Mouse (Mus musculus): ENCODE results near the gene Atg4a. TPM values are rescaled to one million over a fixed set of nuclear protein-coding genes. Genes with fewer than 3 reads are reported as not detected.
A peak's percentile ranks its signal among the peaks of the same experiment; 100 is the strongest.

The Atg4a gene
- polyA plus RNA-seq, 1 experiment from 2014 or later, result 14.4 TPM

DNA sequence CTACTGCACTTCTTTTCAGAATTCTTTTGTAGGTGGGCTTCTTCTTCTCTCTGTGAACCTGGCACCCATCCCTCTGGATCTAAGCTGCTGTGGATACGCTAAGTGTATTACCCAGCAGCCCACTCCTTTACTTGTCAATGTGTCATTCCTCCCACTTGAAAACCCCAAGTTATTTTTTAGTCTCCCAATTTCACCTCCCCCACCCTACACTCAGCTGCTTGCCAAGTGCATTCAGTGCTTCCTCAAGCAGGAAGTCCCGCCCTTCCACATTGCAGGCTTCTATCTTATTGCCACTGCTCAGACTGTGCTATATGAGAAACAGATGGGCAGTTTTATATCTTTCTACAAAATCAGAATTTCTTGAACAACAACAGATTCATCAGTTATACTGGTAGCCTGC, 22.8 kb downstream of the Atg4a start:
- H3K9me3 ChIP-seq (ENCODE audit: control insufficient read depth, low read length), result no peaks in the 10 kb centered on the region
- H3K4me1 ChIP-seq (ENCODE audit: control insufficient read depth, insufficient read depth, low read length), result no peaks in the 10 kb centered on the region
- H3K9ac ChIP-seq (ENCODE audit: low read length), result no peak overlapping the region
- ATAC-seq (ENCODE audit: low FRiP score) (no peak), DNase-seq (ENCODE audit: low spot score, missing footprints) (no peak)
- H3K27me3 ChIP-seq (ENCODE audit: control insufficient read depth, insufficient read depth, low read length), result peaks cover 51% of the 10 kb centered on the region
- H3K4me3 ChIP-seq (ENCODE audit: low read depth, low read length), result no peak overlapping the region
- no peaks in the 10 kb centered on the region for H3K36me3 ChIP-seq (ENCODE audit: control insufficient read depth, insufficient read depth, low read length)
- H3K27ac ChIP-seq (ENCODE audit: low read depth, low read length), result no peak overlapping the region
- no peak overlapping the region for H3K4me2 ChIP-seq
- WGBS, result 78% methylated on average over 2 of the region's 2 CpGs

DNA sequence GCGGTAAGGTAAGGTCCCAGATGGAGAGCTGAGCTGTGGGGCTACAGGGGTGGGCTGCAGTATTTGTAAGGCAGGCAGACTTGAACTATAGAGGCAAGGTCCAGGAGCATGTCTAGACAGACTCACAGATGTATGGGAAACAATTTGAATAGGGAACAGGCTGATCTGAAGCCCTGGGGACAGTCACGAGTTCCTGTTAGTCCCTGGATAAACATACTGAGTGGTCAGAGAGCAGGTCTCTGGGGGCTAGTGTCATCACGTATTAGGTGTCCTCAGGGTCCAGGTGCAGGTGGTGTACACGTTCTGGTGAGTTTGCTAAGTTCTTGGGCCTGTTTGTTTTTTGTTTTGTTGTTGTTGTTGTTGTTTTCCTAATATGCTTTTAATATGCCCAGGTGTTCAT, 23.5 kb downstream of the Atg4a start:
- no peak overlapping the region for H3K4me3 ChIP-seq (ENCODE audit: low read depth, low read length)
- no peaks in the 10 kb centered on the region for H3K36me3 ChIP-seq (ENCODE audit: control insufficient read depth, insufficient read depth, low read length)
- 76% methylated on average over 4 of the region's 4 CpGs for WGBS
- no peak overlapping the region for H3K27ac ChIP-seq (ENCODE audit: low read depth, low read length)
- no peaks in the 10 kb centered on the region for H3K9me3 ChIP-seq (ENCODE audit: control insufficient read depth, low read length)
- H3K27me3 ChIP-seq (ENCODE audit: control insufficient read depth, insufficient read depth, low read length), result peaks cover 56% of the 10 kb centered on the region
- DNase-seq (ENCODE audit: low spot score, missing footprints) (no peak), ATAC-seq (ENCODE audit: low FRiP score) (no peak)
- no peak overlapping the region for H3K4me2 ChIP-seq
- no peak overlapping the region for H3K9ac ChIP-seq (ENCODE audit: low read length)
- no peaks in the 10 kb centered on the region for H3K4me1 ChIP-seq (ENCODE audit: control insufficient read depth, insufficient read depth, low read length)

DNA sequence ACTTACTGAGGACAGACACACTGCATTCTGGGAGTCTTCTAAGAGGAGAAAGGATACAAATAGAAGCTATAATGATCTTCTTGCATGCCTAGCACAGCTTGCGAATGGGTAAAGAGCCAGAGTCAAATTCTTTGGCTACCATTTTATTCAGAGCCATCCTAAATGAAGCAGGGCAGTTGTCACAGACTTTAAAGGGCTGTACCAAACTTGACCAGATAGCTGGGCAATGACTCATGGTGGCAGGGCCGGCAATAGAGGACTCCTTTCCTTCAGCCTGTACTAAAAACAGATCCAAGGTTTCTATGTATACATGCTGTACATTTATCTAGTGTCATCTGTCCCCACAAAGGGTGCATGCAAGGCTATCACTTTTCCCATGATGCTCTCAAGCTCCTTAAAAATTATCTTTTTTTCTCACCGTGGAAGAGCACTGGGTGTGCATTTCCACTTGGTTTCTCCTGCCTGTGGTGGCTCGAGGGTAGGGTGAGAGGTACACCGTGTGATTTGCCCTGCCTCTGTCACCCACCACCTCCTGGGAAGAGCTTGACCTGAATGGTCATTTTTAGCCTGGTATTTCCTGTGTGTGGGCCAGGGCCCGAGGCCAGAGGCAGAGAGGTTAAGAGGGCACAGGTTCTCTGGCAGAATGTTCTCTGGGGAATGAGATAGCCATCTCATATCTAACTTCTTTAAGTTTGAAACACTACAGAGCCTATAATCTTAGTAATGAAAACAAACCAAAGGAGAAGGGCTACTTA, 26.7 kb downstream of the Atg4a start:
- ATAC-seq (ENCODE audit: low FRiP score), result no peak
- Histone ChIP-seq H3K27me3 (ENCODE audit: control insufficient read depth, insufficient read depth, low read length) (peaks cover 52% of the 10 kb centered on the region), H3K4me1 (ENCODE audit: control insufficient read depth, insufficient read depth, low read length) (no peaks in the 10 kb centered on the region), H3K4me3 (ENCODE audit: low read depth, low read length) (no peak overlapping the region), H3K27ac (ENCODE audit: low read depth, low read length) (no peak overlapping the region), H3K9me3 (ENCODE audit: control insufficient read depth, low read length) (no peaks in the 10 kb centered on the region), H3K4me2 (no peak overlapping the region), H3K36me3 (ENCODE audit: control insufficient read depth, insufficient read depth, low read length) (no peaks in the 10 kb centered on the region), H3K9ac (ENCODE audit: low read length) (no peak overlapping the region)
- WGBS, result 65% methylated on average over 6 of the region's 6 CpGs
- DNase-seq (ENCODE audit: low spot score, missing footprints), result no peak

DNA sequence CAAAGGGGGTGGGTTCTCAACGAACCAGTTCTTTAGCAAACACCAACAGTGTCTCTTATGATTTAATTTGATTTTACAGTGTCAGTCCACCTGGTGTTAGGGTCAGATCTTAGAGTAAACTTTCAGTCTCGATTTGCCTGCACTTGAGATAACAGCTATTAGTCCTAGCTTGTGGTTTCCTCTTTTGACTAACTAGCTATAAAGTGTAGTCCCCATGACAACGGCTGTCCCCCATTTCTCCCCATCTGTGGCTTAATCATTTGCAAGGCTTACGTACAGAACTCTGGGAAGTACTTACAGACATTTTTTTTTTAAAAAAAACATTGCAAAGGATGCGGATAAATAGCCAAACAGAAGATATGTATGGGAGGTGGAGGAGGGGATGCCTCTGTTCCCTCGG, 28.1 kb downstream of the Atg4a start:
- Histone ChIP-seq H3K4me1 (ENCODE audit: control insufficient read depth, insufficient read depth, low read length) (no peaks in the 10 kb centered on the region), H3K27ac (ENCODE audit: low read depth, low read length) (no peak overlapping the region), H3K9ac (ENCODE audit: low read length) (no peak overlapping the region), H3K4me3 (ENCODE audit: low read depth, low read length) (no peak overlapping the region), H3K4me2 (no peak overlapping the region), H3K36me3 (ENCODE audit: control insufficient read depth, insufficient read depth, low read length) (no peaks in the 10 kb centered on the region), H3K27me3 (ENCODE audit: control insufficient read depth, insufficient read depth, low read length) (peaks cover 45% of the 10 kb centered on the region), H3K9me3 (ENCODE audit: control insufficient read depth, low read length) (no peaks in the 10 kb centered on the region)
- ATAC-seq (ENCODE audit: low FRiP score), result no peak
- no peak for DNase-seq (ENCODE audit: low spot score, missing footprints)
- 80% methylated on average over 6 of the region's 6 CpGs for WGBS

DNA sequence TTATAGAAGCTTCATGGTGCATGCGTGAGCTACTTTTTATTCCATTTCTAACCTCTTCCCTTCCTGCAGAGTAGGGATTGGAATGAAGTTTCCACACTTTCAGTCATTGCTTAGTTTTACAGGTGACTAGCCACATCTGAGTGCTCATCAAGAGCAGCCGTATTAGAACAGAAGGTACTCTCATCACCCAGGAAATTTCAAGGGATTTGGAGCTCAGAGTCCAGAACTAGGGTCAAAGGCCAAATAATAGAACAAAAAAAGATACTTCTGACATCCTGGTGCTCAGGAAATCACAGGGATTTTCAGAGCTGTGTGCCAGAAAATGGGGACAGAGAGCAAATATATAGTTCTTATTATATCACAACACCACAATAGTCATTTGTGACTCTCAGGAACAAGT, 28.5 kb downstream of the Atg4a start:
- Histone ChIP-seq H3K9me3 (ENCODE audit: control insufficient read depth, low read length) (no peaks in the 10 kb centered on the region), H3K4me1 (ENCODE audit: control insufficient read depth, insufficient read depth, low read length) (no peaks in the 10 kb centered on the region), H3K4me2 (no peak overlapping the region), H3K27me3 (ENCODE audit: control insufficient read depth, insufficient read depth, low read length) (peaks cover 44% of the 10 kb centered on the region), H3K4me3 (ENCODE audit: low read depth, low read length) (no peak overlapping the region), H3K9ac (ENCODE audit: low read length) (no peak overlapping the region), H3K27ac (ENCODE audit: low read depth, low read length) (no peak overlapping the region), H3K36me3 (ENCODE audit: control insufficient read depth, insufficient read depth, low read length) (no peaks in the 10 kb centered on the region)
- no peak for DNase-seq (ENCODE audit: low spot score, missing footprints)
- ATAC-seq (ENCODE audit: low FRiP score), result no peak
- 86% methylated on average over 2 of the region's 2 CpGs for WGBS

DNA sequence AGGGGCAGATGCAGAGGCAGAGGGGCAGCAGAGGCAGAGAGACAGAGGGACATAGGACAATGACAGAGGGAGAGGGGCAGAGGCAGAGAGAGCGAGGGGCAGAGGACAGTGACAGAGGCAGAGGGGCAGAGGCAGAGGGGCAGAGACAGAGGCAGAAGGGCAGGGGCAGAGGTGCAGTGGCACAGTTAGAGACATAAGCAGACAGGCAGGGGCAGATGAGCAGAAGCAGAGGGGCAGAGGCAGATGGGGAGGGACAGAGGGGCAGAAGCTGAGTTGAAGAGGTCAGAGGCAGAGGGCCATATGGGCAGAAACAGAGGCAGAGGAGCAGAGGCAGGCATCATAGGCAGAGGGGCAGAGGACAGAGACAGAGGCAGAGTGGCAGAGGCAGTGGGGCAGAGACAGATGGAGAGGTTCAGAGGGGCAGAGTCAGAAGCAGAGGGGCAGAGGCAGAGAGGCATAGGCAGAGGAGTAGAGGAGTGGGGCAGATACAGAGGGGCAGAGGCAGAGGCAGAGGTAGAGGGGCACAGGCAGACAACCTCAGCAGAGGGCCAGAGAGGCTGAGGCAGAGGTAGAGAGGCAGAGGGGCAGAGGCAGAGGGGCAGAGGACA, 40.3 kb downstream of the Atg4a start:
- Histone ChIP-seq H3K9me3 (ENCODE audit: control insufficient read depth, low read length) (no peaks in the 10 kb centered on the region), H3K36me3 (ENCODE audit: control insufficient read depth, insufficient read depth, low read length) (no peaks in the 10 kb centered on the region), H3K4me2 (no peak overlapping the region), H3K27ac (ENCODE audit: low read depth, low read length) (no peak overlapping the region), H3K4me3 (ENCODE audit: low read depth, low read length) (no peak overlapping the region), H3K27me3 (ENCODE audit: control insufficient read depth, insufficient read depth, low read length) (peaks cover 33% of the 10 kb centered on the region), H3K4me1 (ENCODE audit: control insufficient read depth, insufficient read depth, low read length) (no peaks in the 10 kb centered on the region), H3K9ac (ENCODE audit: low read length) (no peak overlapping the region)
- ATAC-seq (ENCODE audit: low FRiP score) (peak; percentile 77), DNase-seq (ENCODE audit: low spot score, missing footprints) (no peak)
- 79% methylated on average over 1 of the region's 1 CpGs for WGBS

DNA sequence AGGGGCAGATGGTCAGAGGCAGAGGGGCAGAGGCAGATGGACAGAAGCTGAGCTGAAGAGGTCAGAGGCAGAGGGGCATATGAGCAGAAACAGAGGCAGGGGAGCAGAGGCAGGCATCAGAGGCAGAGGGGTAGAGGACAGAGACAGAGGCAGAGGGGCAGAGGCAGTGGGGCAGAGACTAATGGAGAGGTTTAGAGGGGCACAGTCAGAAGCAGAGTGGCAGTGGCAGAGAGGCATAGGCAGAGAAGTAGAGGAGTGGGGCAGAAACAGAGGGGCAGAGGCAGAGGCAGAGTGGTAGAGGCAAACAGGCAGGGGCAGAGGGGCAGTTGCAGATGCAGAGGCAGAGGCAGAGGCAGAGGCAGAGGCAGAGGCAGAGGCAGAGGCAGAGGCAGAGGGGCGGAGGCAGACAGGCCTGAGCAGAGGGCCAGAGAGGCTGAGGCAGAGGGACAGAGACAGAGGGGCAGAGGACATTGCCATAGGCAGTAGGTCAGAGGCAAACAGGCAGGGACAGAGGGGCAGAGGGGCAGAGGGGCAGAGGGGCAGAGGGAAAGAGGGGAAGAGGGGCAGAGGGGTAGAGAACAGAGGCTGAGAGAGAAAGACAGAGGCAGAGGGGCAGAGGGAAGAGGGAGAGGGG, 41.3 kb downstream of the Atg4a start:
- H3K9ac ChIP-seq (ENCODE audit: low read length), result no peak overlapping the region
- DNase-seq (ENCODE audit: low spot score, missing footprints), result no peak
- no peaks in the 10 kb centered on the region for H3K4me1 ChIP-seq (ENCODE audit: control insufficient read depth, insufficient read depth, low read length)
- no peak for ATAC-seq (ENCODE audit: low FRiP score)
- no peak overlapping the region for H3K4me2 ChIP-seq
- no peak overlapping the region for H3K27ac ChIP-seq (ENCODE audit: low read depth, low read length)
- no peaks in the 10 kb centered on the region for H3K36me3 ChIP-seq (ENCODE audit: control insufficient read depth, insufficient read depth, low read length)
- 67% methylated on average over 1 of the region's 1 CpGs for WGBS
- H3K9me3 ChIP-seq (ENCODE audit: control insufficient read depth, low read length), result no peaks in the 10 kb centered on the region
- no peak overlapping the region for H3K4me3 ChIP-seq (ENCODE audit: low read depth, low read length)
- H3K27me3 ChIP-seq (ENCODE audit: control insufficient read depth, insufficient read depth, low read length), result peaks cover 33% of the 10 kb centered on the region

DNA sequence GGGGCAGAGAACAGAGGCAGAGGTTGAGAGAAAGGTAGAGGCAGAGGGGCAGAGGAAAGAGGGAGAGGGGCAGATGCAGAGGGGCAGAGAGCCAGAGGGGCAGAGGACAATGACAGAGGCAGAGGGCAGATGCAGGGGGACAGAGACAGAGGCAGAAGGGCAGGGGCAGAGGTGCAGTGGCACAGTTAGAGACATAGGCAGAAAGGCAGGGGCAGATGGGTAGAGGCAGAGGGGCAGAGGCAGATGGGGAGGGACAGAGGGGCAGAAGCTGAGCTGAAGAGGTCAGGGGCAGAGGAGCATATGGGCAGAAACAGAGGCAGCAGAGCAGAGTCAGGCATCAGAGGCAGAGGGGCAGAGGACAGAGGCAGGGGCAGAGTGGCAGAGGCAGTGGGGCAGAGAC, 42.2 kb downstream of the Atg4a start:
- Histone ChIP-seq H3K4me1 (ENCODE audit: control insufficient read depth, insufficient read depth, low read length) (no peaks in the 10 kb centered on the region), H3K4me2 (no peak overlapping the region), H3K9ac (ENCODE audit: low read length) (no peak overlapping the region), H3K4me3 (ENCODE audit: low read depth, low read length) (no peak overlapping the region), H3K27ac (ENCODE audit: low read depth, low read length) (no peak overlapping the region), H3K9me3 (ENCODE audit: control insufficient read depth, low read length) (no peaks in the 10 kb centered on the region), H3K27me3 (ENCODE audit: control insufficient read depth, insufficient read depth, low read length) (peaks cover 28% of the 10 kb centered on the region), H3K36me3 (ENCODE audit: control insufficient read depth, insufficient read depth, low read length) (no peaks in the 10 kb centered on the region)
- no peak for DNase-seq (ENCODE audit: low spot score, missing footprints)
- peak; percentile 54 for ATAC-seq (ENCODE audit: low FRiP score)

DNA sequence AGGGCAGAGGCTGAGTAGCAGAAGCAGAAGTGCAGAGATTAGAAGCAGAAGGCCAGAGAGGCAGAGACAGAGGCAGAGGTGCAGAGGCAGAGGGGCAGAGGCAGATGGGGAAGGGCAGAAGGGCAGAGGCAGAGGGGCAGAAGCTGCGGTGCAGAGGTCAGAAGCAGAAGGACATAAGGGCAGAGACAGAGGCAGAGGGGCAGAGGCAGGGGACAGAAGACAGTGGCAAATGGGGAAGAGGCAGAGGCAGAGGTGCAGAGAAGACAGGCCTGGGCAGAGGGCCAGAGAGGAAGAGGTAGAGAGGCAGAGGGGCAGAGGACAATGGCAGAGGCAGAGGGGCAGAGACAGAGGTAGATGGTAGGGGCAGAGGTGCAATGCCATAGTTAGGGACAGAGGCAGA, 193.0 kb downstream of the Atg4a start:
- ATAC-seq (ENCODE audit: low FRiP score) (no peak), DNase-seq (ENCODE audit: low spot score, missing footprints) (no peak)
- WGBS, result 67% methylated on average over 1 of the region's 1 CpGs
- Histone ChIP-seq H3K9ac (ENCODE audit: low read length) (no peak overlapping the region), H3K4me1 (ENCODE audit: control insufficient read depth, insufficient read depth, low read length) (no peaks in the 10 kb centered on the region), H3K27ac (ENCODE audit: low read depth, low read length) (no peak overlapping the region), H3K27me3 (ENCODE audit: control insufficient read depth, insufficient read depth, low read length) (peaks cover 23% of the 10 kb centered on the region), H3K4me2 (no peak overlapping the region), H3K9me3 (ENCODE audit: control insufficient read depth, low read length) (no peaks in the 10 kb centered on the region), H3K36me3 (ENCODE audit: control insufficient read depth, insufficient read depth, low read length) (no peaks in the 10 kb centered on the region), H3K4me3 (ENCODE audit: low read depth, low read length) (no peak overlapping the region)

All from midbrain, embryonic 11.5 days (tissue).